Mouse (Mus musculus) left cerebral cortex, adult 2 months (tissue): Measurements from ENCODE around the gene Xpo6. TPM values are rescaled to one million over a fixed set of nuclear protein-coding genes. Genes with fewer than 3 reads are reported as not detected.

Source experiments
- DNase-seq, 2 experiments: peaks; one replicate each; pipeline ENCODE4 v3.0.0; 2021 to 2022; ENCODE audit warnings: low spot score in 2 of 2, mixed read lengths in 1 of 2; ENCODE audit errors: extremely low spot score in 1 of 2
- H3K27ac ChIP-seq: fragments of 200-600 bp; 2 replicates; pipeline ENCODE4 v1.8.1; 2022
- H3K4me3 ChIP-seq: fragments of 200-600 bp; 2 replicates; pipeline ENCODE4 v1.8.1; 2022
- CTCF ChIP-seq: fragments of 200-600 bp; IDR thresholded peaks from 2 replicates; pipeline ENCODE4 v1.8.1; 2022; ENCODE audit warnings: antibody characterized with exemption, mild to moderate bottlenecking, moderate library complexity
- intact Hi-C: fragments of 180-260 bp; cut with DNase I; formaldehyde crosslinking; loops from one replicate; pipeline ENCODE4 v1.15.1; 2025
- total RNA-seq, 2 experiments: library from RNA; stranded (reverse); gene quantifications; 2 replicates each; pipeline ENCODE4 v1.2.3; 2021

The Xpo6 gene
- total RNA-seq, 2 experiments from 2014 or later, result 92.7 to 102 TPM

- no peak overlapping the region for H3K27ac ChIP-seq
- intact Hi-C loops, result no loop called here
- DNase-seq, result no peak
- no peak overlapping the region for H3K4me3 ChIP-seq
- no peak for TF ChIP-seq CTCF
Measured at GRCm38 (mm10) chr7:126155746-126156145, 44.6 kb downstream of the Xpo6 start.

DNA sequence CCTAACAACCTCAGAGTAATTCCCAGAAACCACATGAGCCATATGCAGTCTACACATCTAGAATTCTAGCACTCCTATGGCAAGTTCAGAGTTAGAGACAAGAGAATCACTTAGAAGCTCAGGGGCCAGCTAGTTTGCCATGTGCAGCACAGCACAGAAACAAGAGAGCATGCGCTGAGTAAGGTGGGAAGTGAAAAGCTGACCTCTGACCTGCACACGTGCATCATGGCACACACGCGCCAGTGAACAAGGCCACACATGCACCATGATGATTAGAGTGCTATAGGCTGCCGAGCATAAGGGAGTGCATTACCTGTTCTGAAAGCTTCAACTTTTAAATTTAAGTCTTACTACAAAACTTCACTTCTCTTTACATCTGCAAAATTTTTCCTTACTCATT lies 45.6 kb downstream of the Xpo6 start:
- TF ChIP-seq CTCF, result no peak
- no peak overlapping the region for H3K27ac ChIP-seq
- no peak for DNase-seq
- intact Hi-C loops, result no loop called here
- H3K4me3 ChIP-seq, result no peak overlapping the region

GRCm38 (mm10) chr7:126152324-126152723 lies 48.0 kb downstream of the Xpo6 start:
- Histone ChIP-seq H3K4me3 (no peak overlapping the region), H3K27ac (no peak overlapping the region)
- intact Hi-C loops, result no loop called here
- no peak for TF ChIP-seq CTCF
- DNase-seq, result no peak

GRCm38 (mm10) chr7:126146156-126146555 lies 54.1 kb downstream of the Xpo6 start:
- Histone ChIP-seq H3K4me3 (no peak overlapping the region), H3K27ac (no peak overlapping the region)
- TF ChIP-seq CTCF, result no peak
- intact Hi-C loops, result no loop called here
- DNase-seq, result no peak

GRCm38 (mm10) chr7:126144364-126144763 lies 55.9 kb downstream of the Xpo6 start:
- intact Hi-C loops, result no loop called here
- H3K4me3 ChIP-seq, result no peak overlapping the region
- no peak for DNase-seq
- no peak overlapping the region for H3K27ac ChIP-seq
- TF ChIP-seq CTCF, result no peak

DNA sequence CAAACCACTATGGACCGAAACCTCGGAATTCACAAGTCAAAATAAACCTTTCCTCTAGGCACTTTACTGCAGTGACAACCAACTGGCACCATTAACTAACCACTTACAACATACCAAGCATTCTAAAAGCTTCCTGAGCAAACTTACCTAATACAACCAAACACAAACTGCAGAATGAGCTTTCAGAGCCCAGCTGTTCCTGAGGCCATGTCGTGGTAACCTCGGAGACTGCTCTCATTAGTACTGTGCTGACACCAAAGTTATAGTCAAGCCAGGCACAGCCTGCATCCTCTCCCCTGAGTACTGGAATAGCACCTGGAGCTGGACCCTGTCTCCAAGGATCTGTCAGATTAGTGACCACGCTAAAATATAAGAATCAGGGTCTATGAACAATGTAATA lies 62.5 kb downstream of the Xpo6 start:
- no peak for TF ChIP-seq CTCF
- Histone ChIP-seq H3K4me3 (no peak overlapping the region), H3K27ac (no peak overlapping the region)
- DNase-seq, result no peak
- intact Hi-C loops, result no loop called here

- Histone ChIP-seq H3K27ac (no peak overlapping the region), H3K4me3 (no peak overlapping the region)
- no peak for DNase-seq
- intact Hi-C loops, result no loop called here
- TF ChIP-seq CTCF, result no peak
Measured at GRCm38 (mm10) chr7:126135391-126135790, 64.9 kb downstream of the Xpo6 start.

- Histone ChIP-seq H3K27ac (no peak overlapping the region), H3K4me3 (no peak overlapping the region)
- TF ChIP-seq CTCF, result no peak
- DNase-seq, result no peak
- intact Hi-C loops, result no loop called here
Measured at GRCm38 (mm10) chr7:126134634-126135321, 65.5 kb downstream of the Xpo6 start.

GRCm38 (mm10) chr7:126127673-126128072 lies 72.6 kb downstream of the Xpo6 start:
- DNase-seq, result no peak
- no peak overlapping the region for H3K4me3 ChIP-seq
- H3K27ac ChIP-seq, result no peak overlapping the region
- intact Hi-C loops, result no loop called here
- TF ChIP-seq CTCF, result no peak

DNA sequence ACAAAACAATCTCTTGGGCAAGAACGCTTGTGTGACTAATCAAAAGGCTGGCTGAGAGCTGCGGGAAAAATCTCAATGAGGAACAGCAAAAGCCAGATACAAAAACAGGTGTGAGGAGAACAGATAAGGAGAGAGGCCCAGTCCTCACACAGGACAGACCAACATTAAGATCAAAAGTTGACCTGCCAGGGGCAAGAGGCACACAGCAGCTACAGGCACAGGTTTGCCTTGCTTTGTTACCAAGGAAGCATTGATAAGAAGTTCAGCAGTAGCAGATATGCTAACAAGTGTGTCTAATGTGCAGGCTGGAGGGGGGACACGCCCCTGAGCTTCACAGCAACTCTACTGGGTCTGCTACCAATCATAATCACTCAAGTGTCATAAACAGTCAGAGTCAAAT lies 73.8 kb downstream of the Xpo6 start:
- TF ChIP-seq CTCF, result no peak
- no peak for DNase-seq
- intact Hi-C loops, result no loop called here
- H3K27ac ChIP-seq, result no peak overlapping the region
- H3K4me3 ChIP-seq, result no peak overlapping the region

DNA sequence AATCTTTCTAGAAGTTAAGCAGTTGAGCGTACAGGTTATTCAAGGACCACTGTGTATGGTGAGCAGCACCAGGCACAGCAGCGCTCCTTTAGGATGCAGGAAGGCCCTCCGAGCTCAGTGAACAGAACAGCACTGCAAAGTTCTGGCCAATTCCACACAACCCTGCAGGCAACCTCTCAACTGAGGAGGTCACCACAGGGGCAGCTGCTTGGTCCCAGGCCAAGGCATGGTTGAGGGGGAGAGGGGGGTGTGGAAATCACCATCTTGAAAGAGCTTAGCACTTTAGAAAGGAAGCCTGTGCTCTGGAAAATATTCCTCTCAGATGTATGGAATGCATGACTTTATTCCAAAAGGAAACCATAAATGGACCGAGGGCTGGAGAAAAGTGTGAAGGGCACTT lies 78.8 kb downstream of the Xpo6 start:
- TF ChIP-seq CTCF, result no peak
- intact Hi-C loops, result no loop called here
- H3K4me3 ChIP-seq, result no peak overlapping the region
- H3K27ac ChIP-seq, result no peak overlapping the region
- DNase-seq, result no peak

DNA sequence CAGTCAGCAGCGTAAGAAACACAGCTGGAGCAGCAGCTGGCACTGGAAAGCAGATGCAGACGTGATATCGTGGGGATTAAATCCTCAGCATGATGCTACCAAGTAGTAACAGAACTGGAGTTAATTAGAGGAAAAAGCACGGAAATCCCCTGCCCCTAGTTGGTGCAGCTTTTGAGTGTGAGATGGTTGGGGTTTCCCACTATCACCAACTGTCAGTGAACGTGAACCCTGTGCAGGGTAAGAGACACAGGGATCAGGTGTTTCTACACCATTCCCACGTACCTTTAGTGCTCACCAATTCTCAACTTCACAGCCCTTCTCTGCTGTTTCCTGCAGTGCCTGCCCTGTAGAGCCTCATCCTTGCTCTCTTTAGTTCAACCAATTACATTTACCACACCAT lies 80.5 kb downstream of the Xpo6 start:
- no peak for TF ChIP-seq CTCF
- Histone ChIP-seq H3K27ac (no peak overlapping the region), H3K4me3 (no peak overlapping the region)
- intact Hi-C loops, result no loop called here
- DNase-seq, result no peak

DNA sequence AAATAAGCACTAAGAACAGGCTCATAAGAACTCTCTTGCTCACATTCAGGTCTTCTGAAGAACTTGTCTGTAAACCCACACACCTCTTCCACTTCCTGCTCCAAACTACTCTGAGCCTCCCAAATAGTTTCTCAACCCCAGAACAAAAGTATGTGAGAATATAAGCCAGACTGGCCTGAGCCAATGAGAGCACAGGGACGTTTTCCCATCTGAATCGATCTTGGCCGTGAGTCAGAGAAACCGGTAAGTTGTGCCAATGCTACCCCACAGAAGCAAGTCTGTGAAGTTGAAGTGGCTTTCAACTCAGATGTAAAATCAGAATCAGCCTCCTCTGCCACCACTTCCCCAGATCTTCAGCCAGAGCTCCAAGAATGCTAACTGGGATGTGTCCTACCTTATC lies 87.0 kb downstream of the Xpo6 start:
- no peak for DNase-seq
- intact Hi-C loops, result no loop called here
- no peak overlapping the region for H3K4me3 ChIP-seq
- no peak overlapping the region for H3K27ac ChIP-seq
- TF ChIP-seq CTCF, result no peak

DNA sequence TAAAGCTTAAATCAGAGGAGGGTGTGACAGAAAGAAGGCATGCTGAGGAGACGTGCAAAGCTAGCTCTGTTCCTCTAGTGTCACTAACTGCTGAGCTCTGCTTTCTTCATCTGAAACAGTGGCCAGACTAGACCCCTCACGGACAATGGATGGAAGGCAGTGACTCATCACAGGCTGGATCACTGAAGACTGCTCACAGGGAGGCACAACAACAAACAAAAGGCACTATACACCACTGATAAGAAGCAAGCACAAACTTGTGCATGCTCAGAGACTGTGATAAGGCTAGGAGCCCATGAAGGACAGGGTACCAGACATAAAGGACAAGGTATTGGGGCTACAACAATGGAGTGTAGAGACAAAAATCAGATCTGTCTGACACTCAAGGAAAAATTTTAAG lies 89.1 kb downstream of the Xpo6 start:
- DNase-seq, result no peak
- Histone ChIP-seq H3K27ac (no peak overlapping the region), H3K4me3 (no peak overlapping the region)
- intact Hi-C loops, result no loop called here
- TF ChIP-seq CTCF, result no peak
